Mouse (Mus musculus): ENCODE results near the gene Lrcol1. TPM values are rescaled to one million over a fixed set of nuclear protein-coding genes. Genes with fewer than 3 reads are reported as not detected.

Gene Lrcol1
- polyA plus RNA-seq, 1 experiment from 2014 or later, result not detected

DNA sequence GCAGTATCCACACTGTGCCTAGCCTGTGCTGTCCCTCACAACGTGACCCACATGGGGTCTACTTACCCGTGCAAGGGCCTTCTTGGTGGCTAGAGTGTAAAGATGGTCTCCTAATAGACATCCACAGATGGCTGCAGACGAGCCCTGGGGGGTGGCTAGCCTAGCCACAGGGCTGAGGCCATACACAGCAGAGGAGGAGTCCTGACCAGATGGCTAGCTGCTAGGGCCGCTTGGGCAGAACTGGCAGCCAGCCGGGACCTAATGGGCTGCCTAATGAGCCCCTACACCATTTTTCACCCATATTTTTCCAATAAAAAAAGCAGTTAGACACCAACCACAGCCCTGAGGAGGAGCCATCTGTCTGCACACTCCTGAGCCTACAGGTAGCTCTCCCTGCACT, 48.2 kb downstream of the Lrcol1 start:
- Histone ChIP-seq H3K9me3 (replicated peaks) (no peaks in the 10 kb centered on the region), H3K4me3 (no peak overlapping the region), H3K27me3 (ENCODE audit: low read depth, poor library complexity, severe bottlenecking) (peaks cover 9% of the 10 kb centered on the region), H3K4me1 (peaks cover under 1% of the 10 kb centered on the region; the same call in 1 of the 2 replicates), H3K36me3 (no peaks in the 10 kb centered on the region), H3K27ac (replicated peaks) (no peak overlapping the region)
- no peak for DNase-seq (ENCODE audit: low spot score)
- WGBS, result 91% methylated on average over 5 of the region's 5 CpGs

DNA sequence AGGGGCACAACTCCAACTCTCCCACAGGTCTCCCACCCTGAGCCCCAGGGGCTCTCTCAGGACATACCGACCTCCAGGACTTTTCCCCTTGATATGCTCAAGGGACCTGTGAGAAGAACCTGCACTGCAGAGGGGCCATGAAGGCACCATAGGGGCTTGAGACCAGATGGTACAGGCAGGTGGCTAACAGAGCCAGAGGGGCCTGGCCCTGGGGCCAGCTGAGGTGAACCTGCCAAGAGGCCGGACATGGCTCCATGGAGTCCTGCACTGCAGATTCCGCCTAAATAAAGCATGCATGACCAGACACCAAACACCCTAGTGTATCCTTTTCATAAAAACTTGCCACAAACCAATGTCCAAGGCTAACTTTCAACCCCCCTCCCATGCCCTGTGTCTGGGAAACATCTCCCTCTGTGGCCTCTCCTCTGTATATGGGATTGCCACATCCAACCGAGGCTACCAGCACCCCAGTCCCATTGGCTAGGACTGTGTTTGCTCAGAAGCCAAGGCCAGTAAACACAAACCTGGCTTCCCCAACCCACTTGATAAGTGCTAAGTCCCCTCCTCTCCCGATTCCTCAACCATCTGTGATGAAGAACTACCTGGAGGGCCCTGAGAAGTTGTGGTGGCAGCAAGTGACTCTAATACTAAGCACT, 50.6 kb downstream of the Lrcol1 start:
- H3K4me3 ChIP-seq, result no peak overlapping the region
- H3K9me3 ChIP-seq (replicated peaks), result no peaks in the 10 kb centered on the region
- H3K4me1 ChIP-seq, result no peaks in the 10 kb centered on the region
- DNase-seq (ENCODE audit: low spot score), result no peak
- H3K36me3 ChIP-seq, result no peaks in the 10 kb centered on the region
- H3K27me3 ChIP-seq (ENCODE audit: low read depth, poor library complexity, severe bottlenecking), result no peaks in the 10 kb centered on the region
- H3K27ac ChIP-seq (replicated peaks), result no peak overlapping the region
- WGBS, result 88% methylated on average over 5 of the region's 5 CpGs

DNA sequence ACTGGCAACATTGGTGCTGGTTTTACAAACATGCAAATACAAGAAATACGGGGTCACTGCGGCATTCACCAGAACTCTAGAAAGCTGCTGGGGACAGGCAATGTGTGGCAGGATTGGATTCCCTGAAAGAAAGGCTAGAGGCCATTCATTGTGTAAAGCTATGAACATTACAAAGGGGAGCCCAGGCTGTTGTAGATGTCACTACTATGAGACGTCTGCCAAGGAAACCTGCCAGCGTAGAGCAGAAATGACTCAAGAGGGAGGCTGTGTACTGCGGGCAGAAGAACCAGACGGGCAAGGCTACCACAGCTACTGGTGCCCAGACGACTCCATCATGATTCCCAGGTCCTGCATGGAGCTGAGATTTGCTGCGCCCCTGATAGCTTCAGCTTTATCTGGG, 56.6 kb downstream of the Lrcol1 start:
- WGBS, result 92% methylated on average over 8 of the region's 8 CpGs

DNA sequence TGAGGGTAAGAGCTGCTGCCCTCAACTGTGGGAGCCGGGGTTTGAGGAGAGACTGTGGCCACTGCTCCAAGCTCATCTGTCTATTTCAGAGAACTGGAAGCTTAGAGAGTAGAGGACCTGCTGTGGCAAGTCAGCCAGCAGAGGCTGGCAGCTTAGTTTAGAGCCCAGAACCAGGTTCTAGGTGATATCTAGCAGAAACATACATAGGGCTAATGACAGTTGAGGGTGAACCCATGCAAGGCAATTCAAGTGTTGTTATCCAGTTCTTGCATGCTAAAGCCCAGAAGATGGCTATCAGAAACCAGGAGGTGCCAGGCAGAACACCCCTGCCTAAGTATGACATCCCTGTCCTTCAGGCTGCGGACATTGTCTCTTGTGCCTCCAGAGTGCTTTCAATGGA, 58.0 kb downstream of the Lrcol1 start:
- H3K27ac ChIP-seq (replicated peaks), result no peak overlapping the region
- WGBS, result 87% methylated on average over 2 of the region's 2 CpGs
- H3K4me3 ChIP-seq, result no peak overlapping the region
- no peaks in the 10 kb centered on the region for H3K36me3 ChIP-seq
- DNase-seq (ENCODE audit: low spot score), result no peak
- no peaks in the 10 kb centered on the region for H3K27me3 ChIP-seq (ENCODE audit: low read depth, poor library complexity, severe bottlenecking)
- H3K4me1 ChIP-seq, result peaks cover 16% of the 10 kb centered on the region
- no peaks in the 10 kb centered on the region for H3K9me3 ChIP-seq (replicated peaks)

More for the DNA sequence above, 56.6 kb downstream of the Lrcol1 start:
- H3K4me3 ChIP-seq, result no peak overlapping the region
- H3K27me3 ChIP-seq (ENCODE audit: low read depth, poor library complexity, severe bottlenecking), result no peaks in the 10 kb centered on the region
- DNase-seq (ENCODE audit: low spot score), result no peak
- no peaks in the 10 kb centered on the region for H3K9me3 ChIP-seq (replicated peaks)
- H3K4me1 ChIP-seq, result peaks cover 2% of the 10 kb centered on the region
- H3K27ac ChIP-seq (replicated peaks), result no peak overlapping the region
- no peaks in the 10 kb centered on the region for H3K36me3 ChIP-seq

- Histone ChIP-seq H3K4me1 (peaks cover 18% of the 10 kb centered on the region), H3K27me3 (ENCODE audit: low read depth, poor library complexity, severe bottlenecking) (no peaks in the 10 kb centered on the region), H3K27ac (replicated peaks) (no peak overlapping the region), H3K4me3 (no peak overlapping the region), H3K36me3 (peaks cover 4% of the 10 kb centered on the region; the same call in 1 of the 2 replicates), H3K9me3 (replicated peaks) (no peaks in the 10 kb centered on the region)
- no peak for DNase-seq (ENCODE audit: low spot score)
- WGBS, result 83% methylated on average over 3 of the region's 3 CpGs
These were observed 59.4 kb downstream of the Lrcol1 start for GRCm38 (mm10) chr5:110403931-110404330.

Other genes starting within 250 kb of the Lrcol1 start
- gene Plcxd1, start 244.8 kb upstream of the Lrcol1 start, polyA plus RNA-seq (2016; fragmentation: Nextera tagmentation; extraction: Ambion mirVana), result 1.1 and 1.8 TPM in 2 replicates
- 30.0 and 36.2 TPM in 2 replicates for gene Gtpbp6, start 236.5 kb upstream of the Lrcol1 start, polyA plus RNA-seq (2016; fragmentation: Nextera tagmentation; extraction: Ambion mirVana)
- gene Zfp605, start 234.6 kb upstream of the Lrcol1 start, polyA plus RNA-seq (2016; fragmentation: Nextera tagmentation; extraction: Ambion mirVana), result 6.0 and 7.9 TPM in 2 replicates
- 53.4 and 62.2 TPM in 2 replicates for gene Chfr, start 208.9 kb upstream of the Lrcol1 start, polyA plus RNA-seq (2016; fragmentation: Nextera tagmentation; extraction: Ambion mirVana)
- 16.4 and 18.3 TPM in 2 replicates for gene Golga3, start 168.0 kb upstream of the Lrcol1 start, polyA plus RNA-seq (2016; fragmentation: Nextera tagmentation; extraction: Ambion mirVana)
- 30.9 and 31.2 TPM in 2 replicates for gene Ankle2, start 113.7 kb upstream of the Lrcol1 start, polyA plus RNA-seq (2016; fragmentation: Nextera tagmentation; extraction: Ambion mirVana)
- gene Pgam5, start 74.8 kb upstream of the Lrcol1 start, polyA plus RNA-seq (2016; fragmentation: Nextera tagmentation; extraction: Ambion mirVana), result 99.3 and 104 TPM in 2 replicates
- gene Pxmp2, start 58.5 kb upstream of the Lrcol1 start, polyA plus RNA-seq (2016; fragmentation: Nextera tagmentation; extraction: Ambion mirVana), result 14.8 and 14.9 TPM in 2 replicates
- gene Pole, start 58.4 kb upstream of the Lrcol1 start, polyA plus RNA-seq (2016; fragmentation: Nextera tagmentation; extraction: Ambion mirVana), result 40.8 and 44.1 TPM in 2 replicates
- 0.62 and 0.73 TPM in 2 replicates for gene P2rx2, start 1.5 kb upstream of the Lrcol1 start, polyA plus RNA-seq (2016; fragmentation: Nextera tagmentation; extraction: Ambion mirVana)
- 10.3 and 14.6 TPM in 2 replicates for gene Fbrsl1, start 103.8 kb downstream of the Lrcol1 start, polyA plus RNA-seq (2016; fragmentation: Nextera tagmentation; extraction: Ambion mirVana)
- gene Galnt9, start 199.6 kb downstream of the Lrcol1 start, polyA plus RNA-seq (2016; fragmentation: Nextera tagmentation; extraction: Ambion mirVana), result 3.4 and 7.3 TPM in 2 replicates